In the genomic region with DNA sequence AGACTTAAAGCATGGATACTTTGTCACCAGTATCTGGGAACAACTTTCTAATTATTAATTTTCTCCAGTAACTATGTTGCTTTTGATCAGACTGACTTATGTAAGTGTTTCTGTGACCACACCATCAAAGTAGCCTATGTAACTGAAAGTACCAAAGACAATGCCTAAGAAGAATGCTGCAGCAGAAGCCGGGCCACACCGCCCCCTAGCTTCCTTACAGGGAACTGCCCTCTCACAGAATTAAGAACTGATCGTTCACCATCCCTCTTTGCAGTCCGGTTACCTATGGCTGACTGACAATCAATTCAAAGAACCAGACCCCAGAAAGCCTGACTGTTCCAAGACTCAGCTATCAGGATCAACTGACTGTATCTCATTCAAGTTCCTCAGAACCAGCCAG, we compare ENCODE assay signal across 8 mouse cellular contexts.
DNase-seq lines count a peak whose midpoint lies in the region; ATAC-seq and TF ChIP-seq lines count a peak whose summit lies in the region.

No protein-coding gene starts in this region.

- H3K27me3 ChIP-seq in hindbrain, embryonic 14.5 days (ENCODE audit: control insufficient read depth, insufficient read depth, low read length), result no peaks in the 10 kb centered on the region
- no peaks in the 10 kb centered on the region; the same call in 1 of the 2 replicates for H3K27me3 ChIP-seq in hindbrain, embryonic 12.5 days

- no peak overlapping the region for H3K9ac ChIP-seq in hindbrain, embryonic 14.5 days
- H3K9ac ChIP-seq in hindbrain, embryonic 12.5 days, result no peak overlapping the region

- no peak overlapping the region for H3K27ac ChIP-seq in hindbrain, embryonic 14.5 days
- H3K27ac ChIP-seq in hindbrain, embryonic 12.5 days, result no peak overlapping the region
- no peak overlapping the region for H3K27ac ChIP-seq in layer of hippocampus, adult 2 months

- DNase-seq in hindbrain, embryonic 14.5 days (ENCODE audit: low spot score), result peak; percentile 29
- peak; percentile 37 to 43 for DNase-seq in B cell, adult 2 months
- DNase-seq in ZHBTc4 (ENCODE audit: low read depth, low spot score), result peak; percentile 44
- DNase-seq in embryo, embryonic 10.5 days (ENCODE audit: low spot score), result peak; percentile 46
- peak; percentile 10 to 58 for DNase-seq in layer of hippocampus, adult 2 months (ENCODE audit: low spot score in 2 of 2)

- peaks cover 6% of the 10 kb centered on the region; the same call in 1 of the 2 replicates for H3K9me3 ChIP-seq in hindbrain, embryonic 14.5 days (ENCODE audit: control insufficient read depth, low read length)
- 0 out of 2 replicates have a peak, but pooled peaks cover 3% of the 10 kb centered on the region for H3K9me3 ChIP-seq in hindbrain, embryonic 12.5 days (replicated peaks)

- no peak for ATAC-seq in hindbrain, embryonic 14.5 days (ENCODE audit: low FRiP score)
- no peak for ATAC-seq in hindbrain, embryonic 12.5 days (ENCODE audit: low FRiP score)
- ATAC-seq in neutrophil, adult 5-6 weeks (ENCODE audit: extremely low read depth, insufficient number of reproducible peaks, low FRiP score, poor library complexity, severe bottlenecking), result 0 out of 2 replicates have a peak, but pooled peaks have one; percentile 19
- no peak for ATAC-seq in erythroblast, adult 5-6 weeks (replicated peaks; ENCODE audit: low FRiP score, poor library complexity, severe bottlenecking)

- H3K4me1 ChIP-seq in hindbrain, embryonic 14.5 days (replicated peaks; ENCODE audit: control insufficient read depth, insufficient read depth, low read length), result peaks cover 6% of the 10 kb centered on the region; the same call in 1 of the 2 replicates
- H3K4me1 ChIP-seq in hindbrain, embryonic 12.5 days, result no peaks in the 10 kb centered on the region

- H3K36me3 ChIP-seq in hindbrain, embryonic 14.5 days (replicated peaks; ENCODE audit: control insufficient read depth, insufficient read depth), result no peaks in the 10 kb centered on the region
- no peaks in the 10 kb centered on the region for H3K36me3 ChIP-seq in hindbrain, embryonic 12.5 days

- no peak overlapping the region for H3K4me3 ChIP-seq in hindbrain, embryonic 14.5 days (replicated peaks; ENCODE audit: low read length)
- H3K4me3 ChIP-seq in hindbrain, embryonic 12.5 days, result no peak overlapping the region
- H3K4me3 ChIP-seq in layer of hippocampus, adult 2 months, result no peak overlapping the region

- peak; percentile 97 for TF ChIP-seq CTCF in layer of hippocampus, adult 2 months (conservative IDR thresholded peaks at IDR 0.05)

- no peak overlapping the region for H3K4me2 ChIP-seq in hindbrain, embryonic 14.5 days (replicated peaks)
- no peak overlapping the region for H3K4me2 ChIP-seq in hindbrain, embryonic 12.5 days (replicated peaks)

- 43% methylated on average over 4 of the region's 4 CpGs for WGBS in hindbrain, embryonic 14.5 days
- WGBS in hindbrain, embryonic 12.5 days, result 42% methylated on average over 4 of the region's 4 CpGs
